Mouse (Mus musculus) right cerebral cortex, postnatal 10 days (tissue): ENCODE measurements at regions not wholly inside any gene's neighbourhood (a gene's known extent, or its start where the extent isn't known, plus 50 kb on each side); places are given as distances from the start of the nearest gene placed in this dataset.

Source experiments
- DNase-seq, 2 experiments: peaks; one replicate each; pipeline ENCODE4 v3.0.0; 2021; ENCODE audit warnings: low spot score in 2 of 2

DNA sequence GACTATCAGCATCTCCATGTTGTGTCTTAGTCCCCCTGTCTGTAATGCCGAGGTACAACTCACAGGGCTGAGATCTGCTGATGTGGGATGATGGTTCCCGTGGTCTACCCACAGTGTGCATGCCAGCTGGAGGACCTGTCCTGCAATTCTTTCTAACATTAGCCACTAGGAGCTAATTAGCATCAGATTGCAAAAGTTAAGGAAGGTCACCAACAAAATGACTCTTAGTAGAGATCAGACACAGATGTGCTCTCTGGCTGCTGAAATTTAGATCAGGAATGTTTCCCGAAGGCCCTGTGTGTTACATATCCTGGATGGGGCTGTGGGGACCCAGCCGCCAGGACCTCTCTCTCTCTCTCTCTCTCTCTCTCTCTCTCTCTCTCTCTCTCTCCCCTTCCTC is 218.8 kb upstream of the 4931429L15Rik start:
- no peak for DNase-seq

GRCm38 (mm10) chr9:46516401-46517130 is 196.8 kb upstream of the 4931429L15Rik start:
- DNase-seq: peak; percentile 44 to 56

GRCm38 (mm10) chr9:46512276-46513051 is 192.7 kb upstream of the 4931429L15Rik start:
- peak; percentile 50 to 65 for DNase-seq

- peak; percentile 54 to 62 for DNase-seq
Measured at GRCm38 (mm10) chr9:46511307-46511706, 191.5 kb upstream of the 4931429L15Rik start.

GRCm38 (mm10) chr9:46509896-46510295 is 190.1 kb upstream of the 4931429L15Rik start:
- no peak for DNase-seq

- peak; percentile 38 to 48 for DNase-seq
Measured at GRCm38 (mm10) chr9:46509458-46509857, 189.7 kb upstream of the 4931429L15Rik start.

DNA sequence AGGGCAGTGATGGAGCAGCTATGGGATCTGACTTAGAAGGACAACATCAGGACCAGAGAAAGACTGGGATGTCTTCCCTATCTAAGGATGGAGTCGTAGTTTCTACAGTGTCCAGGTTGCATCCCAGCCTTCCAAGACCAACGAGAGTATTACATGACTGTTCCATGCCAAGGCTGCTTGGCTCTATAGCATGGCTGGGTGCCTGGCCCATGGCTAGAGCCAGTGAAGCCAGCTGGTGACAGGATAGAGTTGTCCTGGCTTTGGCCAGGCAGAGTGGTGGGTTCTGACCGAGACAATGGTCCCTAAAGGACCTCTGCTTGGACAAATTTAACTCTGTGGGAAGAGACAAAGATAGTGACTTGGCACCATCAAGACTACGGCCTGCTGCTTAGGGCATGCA is 187.2 kb upstream of the 4931429L15Rik start:
- DNase-seq: no peak

DNA sequence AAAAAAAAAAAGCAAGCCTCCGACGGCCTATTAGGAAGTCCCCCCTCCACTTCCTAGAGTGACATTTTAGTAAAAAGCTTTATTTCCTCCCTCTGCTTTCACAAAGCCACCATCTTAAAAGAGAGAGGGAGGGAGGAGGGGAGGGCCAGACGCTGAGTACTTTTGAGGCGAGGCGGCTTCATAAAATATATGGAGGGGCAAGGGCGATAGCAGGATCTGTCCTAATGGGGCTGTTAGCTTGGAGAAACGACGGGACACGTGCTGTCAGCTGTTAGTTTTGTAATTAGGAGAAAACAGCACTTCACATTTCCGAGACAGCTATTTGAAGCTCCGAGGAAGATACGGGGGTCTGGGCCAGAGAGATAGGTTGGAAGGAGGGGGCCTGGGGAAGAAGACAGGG is 184.8 kb upstream of the 4931429L15Rik start:
- DNase-seq: no peak

- no peak for DNase-seq
Measured at GRCm38 (mm10) chr9:46504133-46504416, 184.3 kb upstream of the 4931429L15Rik start.

- DNase-seq: peak; percentile 52 to 64
Measured at GRCm38 (mm10) chr9:46503321-46504132, 183.7 kb upstream of the 4931429L15Rik start.

DNA sequence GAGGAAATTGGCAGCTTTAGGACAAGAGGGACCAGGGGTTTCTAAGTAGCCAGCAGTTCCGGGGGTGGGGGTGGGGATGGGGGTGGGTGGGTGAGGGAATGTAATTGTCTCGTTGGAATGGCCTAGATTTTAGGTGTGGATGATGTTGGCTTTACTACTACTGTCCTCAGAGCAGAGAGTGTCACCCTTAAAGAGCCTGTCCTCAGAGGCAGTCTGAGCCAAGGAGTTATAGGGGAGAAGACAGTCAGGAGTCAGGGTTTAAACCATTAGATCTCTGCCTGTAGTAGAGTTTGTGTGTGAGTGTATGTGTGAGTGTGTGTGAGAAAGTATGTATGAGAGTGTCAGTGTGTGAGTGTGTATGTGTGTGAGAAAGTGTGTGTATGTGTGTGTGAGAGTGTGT is 179.6 kb upstream of the 4931429L15Rik start:
- DNase-seq: no peak

DNA sequence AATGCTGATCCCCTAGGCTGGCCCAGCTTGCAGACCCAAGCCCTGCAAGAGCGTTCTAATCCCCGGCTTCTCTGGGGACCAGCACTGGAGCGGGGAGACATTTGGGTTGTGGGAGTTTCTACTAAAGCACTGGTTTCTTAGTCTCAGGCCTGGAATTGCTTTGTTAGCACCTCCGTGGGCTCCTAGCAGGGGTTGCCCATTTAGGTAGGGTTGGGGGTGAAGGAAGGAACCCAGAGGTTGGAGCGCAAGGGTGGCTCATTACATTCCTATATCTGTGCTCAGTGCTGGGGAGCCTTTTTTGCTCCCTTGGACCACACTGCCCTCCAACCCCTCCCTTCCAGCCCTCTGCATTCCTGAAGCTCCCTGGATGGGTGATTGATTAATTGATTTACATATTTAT is 179.1 kb upstream of the 4931429L15Rik start:
- no peak for DNase-seq

- no peak for DNase-seq
Measured at GRCm38 (mm10) chr9:46495276-46495675, 175.5 kb upstream of the 4931429L15Rik start.

- peak in 1 of 2 experiments; percentile 40 for DNase-seq
Measured at GRCm38 (mm10) chr9:46482859-46483443, 163.2 kb upstream of the 4931429L15Rik start.

DNA sequence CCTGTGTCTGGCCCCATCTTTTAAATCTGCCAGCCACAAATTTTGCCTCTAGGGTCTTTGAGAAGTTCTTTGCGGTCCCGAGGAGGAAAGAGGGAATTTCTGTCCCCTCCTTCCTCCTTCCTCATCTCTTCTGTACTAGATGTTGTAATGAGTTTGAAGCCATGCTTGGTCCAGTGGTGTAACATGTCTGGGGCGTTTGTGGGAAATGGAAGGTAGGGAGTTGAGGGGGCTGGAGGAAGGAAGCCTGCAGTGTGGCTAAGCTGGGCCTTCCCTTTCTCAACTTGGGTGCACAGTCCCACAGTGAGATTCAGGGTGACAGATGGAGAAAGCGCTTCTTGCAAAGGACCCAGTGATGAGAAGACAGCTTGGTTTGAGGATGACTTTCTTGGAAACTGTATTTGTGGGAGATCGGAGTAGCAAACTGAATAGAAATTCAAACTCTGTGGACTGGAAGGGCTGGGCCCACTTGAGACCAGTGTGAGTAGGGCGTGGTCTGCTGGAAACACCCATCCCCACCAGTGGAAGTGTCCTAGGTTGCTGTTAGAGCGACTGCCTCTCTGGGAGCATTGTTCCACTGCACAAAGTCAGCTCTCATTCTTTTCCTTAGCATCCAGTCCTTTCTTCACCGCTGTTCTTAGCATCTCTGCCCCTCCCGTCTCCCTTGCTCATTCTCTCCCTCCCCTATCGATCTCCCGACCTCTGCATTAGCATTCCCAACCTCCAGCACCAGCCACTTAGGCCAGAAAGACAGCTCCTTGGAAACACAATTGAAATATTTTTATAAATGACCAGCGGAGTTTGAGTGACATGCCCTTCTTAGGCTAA is 162.5 kb upstream of the 4931429L15Rik start:
- DNase-seq: no peak

DNA sequence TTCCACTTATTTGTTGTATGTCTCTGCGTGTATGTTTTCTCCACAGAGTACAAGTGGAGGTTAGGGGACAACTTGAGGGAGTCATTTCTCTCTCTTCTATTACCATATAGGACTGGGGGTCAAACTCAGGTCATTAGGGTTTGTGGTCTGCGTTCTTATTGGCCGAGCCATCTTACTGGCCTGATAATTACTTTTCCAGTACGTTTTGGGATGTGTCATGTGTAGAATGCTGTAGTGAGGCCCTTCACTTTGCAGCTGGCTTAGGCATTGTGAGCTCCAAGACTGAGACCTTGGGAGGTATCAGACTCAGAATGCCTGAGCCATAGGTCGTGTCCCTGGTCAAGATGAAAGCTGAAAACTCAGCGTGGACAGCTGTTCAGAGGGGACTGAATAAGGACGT is 161.7 kb upstream of the 4931429L15Rik start:
- DNase-seq: no peak

- DNase-seq: peak in 1 of 2 experiments; percentile 32
Measured at GRCm38 (mm10) chr9:46480080-46480690, 160.4 kb upstream of the 4931429L15Rik start.

DNA sequence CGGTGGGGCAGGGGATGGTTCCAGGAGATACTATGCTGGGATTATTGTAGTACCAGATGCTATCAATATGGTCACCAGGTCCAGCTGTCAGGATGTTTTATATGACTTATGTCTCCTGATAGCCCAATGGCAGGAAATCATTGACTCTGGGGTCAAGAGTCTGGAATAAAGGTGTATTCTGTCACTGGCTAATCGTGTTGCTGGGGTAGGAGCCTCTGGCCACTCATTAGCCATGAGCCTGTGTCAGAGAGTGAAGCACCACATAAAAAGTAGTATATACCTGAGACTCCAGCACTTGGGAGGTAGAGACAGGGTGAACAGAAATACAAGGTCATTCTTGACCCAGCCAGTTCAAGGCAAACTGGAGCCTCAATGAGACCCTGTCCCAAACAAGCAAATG is 158.8 kb upstream of the 4931429L15Rik start:
- DNase-seq: no peak

- no peak for DNase-seq
Measured at GRCm38 (mm10) chr9:46476516-46476915, 156.7 kb upstream of the 4931429L15Rik start.

- no peak for DNase-seq
Measured at GRCm38 (mm10) chr9:46473681-46474080, 153.9 kb upstream of the 4931429L15Rik start.

- DNase-seq: no peak
Measured at GRCm38 (mm10) chr9:46469521-46469920, 149.7 kb upstream of the 4931429L15Rik start.
